Mouse (Mus musculus) fat pad, adult 2 months (tissue): ENCODE results near the gene Pi4k2b.
"Not testable (repeated sequence)": the region's sequence is repeated elsewhere in the genome, so short reads cannot be mapped to it uniquely, and the experiment has no call there.

ENCODE experiments used
- DNase-seq: peaks from one replicate; pipeline ENCODE4 v3.0.0-alpha.2; 2011; ENCODE audit warnings: low read depth, low spot score; ENCODE audit errors: extremely low read depth

The Pi4k2b gene

DNA sequence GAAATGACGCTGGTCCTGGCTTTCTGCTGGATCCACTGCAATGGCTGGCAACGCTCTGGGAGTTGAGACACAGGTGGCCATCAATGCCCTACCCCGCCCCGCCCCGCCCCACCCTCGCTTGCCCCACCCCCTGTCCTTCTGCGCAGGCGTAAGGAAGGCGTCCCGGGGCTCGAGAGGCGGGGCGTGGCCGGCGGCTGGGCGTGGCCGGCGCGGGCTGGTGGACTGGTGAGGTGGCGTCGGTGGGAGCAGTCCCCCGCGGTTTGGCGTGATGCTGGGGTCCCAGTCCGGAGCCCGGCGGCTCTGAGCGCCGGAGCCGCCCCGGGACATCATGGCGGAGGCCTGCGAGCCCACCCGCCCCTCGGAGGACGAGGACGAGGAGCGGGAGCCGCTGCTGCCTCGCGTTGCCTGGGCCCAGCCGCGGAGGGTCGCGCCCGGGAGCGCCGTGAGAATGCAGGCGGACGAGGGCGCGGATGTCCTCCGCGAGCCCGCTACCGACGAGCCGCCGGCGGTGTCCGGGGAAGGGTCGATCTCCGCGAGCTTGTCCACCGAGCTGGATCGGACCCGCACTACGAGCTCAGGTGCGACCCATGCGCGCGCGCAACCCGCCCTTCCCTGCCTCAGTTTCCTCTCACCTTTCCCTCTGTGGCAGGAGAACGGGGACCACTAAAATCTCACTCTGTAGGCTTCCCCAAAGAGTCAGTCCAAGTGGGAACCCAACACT lies at the start of gene Pi4k2b:
Pi4k2b (plus strand) TSS at position 184 of the 721 bp plus-strand sequence.
- peak; percentile 3 for DNase-seq

DNA sequence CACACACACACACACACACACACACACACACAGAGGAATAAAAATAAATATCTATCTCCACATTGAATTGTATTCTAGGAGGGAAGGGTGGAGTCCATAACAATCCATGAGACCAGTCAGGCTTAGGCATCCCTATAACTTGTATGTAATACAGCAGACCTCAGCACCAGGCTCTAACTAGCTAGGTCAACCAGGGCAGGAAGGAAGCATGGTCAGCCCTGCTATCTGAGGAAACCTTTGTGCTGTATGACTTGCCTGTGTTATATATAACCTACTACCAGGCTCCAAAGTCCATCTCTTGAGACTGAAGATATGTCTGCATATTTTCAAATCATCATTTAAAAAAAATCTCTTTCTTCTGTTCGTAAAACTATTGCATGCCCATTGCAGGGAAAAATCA lies 44.1 kb upstream of the Pi4k2b start:
- no peak for DNase-seq

DNA sequence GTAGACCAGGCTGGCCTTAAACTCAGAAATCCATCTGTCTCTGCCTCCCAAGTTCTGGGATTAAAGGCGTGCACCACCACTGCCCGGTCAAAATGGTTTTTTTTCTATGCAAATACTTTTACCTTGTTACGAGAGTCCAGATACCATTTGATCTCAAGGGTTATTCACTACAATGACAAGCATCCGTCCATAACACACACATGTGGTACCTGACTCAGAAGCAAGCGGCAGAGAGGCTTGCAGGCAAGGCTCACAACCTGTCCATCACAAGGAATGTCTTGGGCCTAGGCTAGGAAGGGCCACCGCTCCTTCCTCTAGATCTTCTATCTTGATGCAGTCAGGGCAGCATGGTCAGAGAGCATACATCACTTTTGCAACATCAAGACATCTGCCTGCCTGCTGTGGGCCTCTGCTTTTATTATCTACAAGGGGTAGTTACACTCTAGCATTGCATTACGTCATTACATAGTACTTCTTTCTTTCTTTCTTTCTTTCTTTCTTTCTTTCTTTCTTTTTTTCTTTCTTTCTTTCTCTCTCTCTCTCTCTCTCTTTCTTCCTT lies 43.4 kb upstream of the Pi4k2b start:
- DNase-seq = not testable (repeated sequence)

DNA sequence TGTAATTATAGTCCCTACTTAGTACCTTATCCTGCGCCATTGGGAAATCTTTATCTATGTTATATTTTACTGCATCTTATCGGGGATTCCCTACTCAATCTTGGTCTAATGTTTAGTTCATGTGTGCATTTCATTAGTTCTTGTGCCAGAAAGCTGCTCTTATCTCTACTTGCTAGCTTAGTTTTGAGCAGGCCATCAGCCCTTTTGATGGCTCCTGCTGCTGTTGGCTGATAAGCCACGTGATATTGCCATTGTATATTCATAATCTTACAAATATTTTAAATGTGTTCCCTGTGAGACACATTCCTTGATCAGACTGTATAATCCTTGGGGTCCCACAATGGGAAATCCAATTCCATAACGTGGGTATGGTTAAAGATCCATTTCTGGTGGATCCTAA lies 36.8 kb upstream of the Pi4k2b start:
- no peak for DNase-seq

DNA sequence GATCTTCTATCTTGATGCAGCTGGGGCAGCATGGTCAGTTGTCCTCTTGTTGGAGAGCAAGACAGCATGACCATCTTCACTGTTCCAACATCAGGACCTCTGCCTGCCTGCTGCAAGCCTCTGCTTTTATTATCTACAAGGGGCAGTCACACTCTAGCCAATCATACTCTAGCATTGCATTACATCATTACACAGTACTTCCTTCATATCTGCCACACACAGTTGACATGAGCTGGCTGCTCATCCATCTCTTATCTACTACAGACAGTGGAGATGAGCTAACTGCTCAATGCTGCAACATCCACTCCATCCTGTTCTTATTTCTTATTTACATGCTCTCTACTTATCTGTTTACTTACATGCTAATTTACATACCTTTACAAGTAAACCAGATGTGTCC lies 28.7 kb upstream of the Pi4k2b start:
- no peak for DNase-seq

DNA sequence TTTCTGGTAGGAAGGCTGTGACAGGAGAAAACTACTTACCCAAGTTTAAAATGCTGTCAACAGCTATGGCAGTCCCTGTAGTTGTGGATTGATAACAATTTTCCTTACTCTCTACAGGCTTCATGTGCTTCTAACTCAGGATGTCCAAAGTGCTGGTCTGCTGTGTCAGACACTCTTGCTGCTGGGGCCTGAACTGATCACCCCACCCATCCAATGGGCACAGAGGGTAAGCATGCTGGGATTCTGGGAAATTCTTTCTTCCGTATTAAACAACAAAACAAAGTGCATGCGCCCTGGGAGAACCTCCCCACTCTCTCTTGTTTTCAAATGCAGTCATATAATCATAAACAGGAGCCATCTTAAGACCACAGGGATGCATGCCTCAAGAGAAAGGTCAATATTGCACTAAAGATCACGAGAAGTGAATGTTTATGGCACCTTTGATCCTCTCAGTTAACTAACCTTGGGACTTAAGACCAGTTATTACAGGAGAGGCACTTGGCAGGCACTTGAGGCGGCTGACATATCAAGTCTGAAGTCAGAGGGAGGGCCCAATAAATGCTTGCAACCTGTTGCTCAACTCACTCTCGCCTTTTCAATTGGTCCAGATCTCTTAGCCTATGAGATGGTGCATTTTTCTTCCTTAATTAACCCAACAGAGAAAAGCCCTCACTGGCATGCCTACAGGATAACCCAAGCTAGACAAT lies 24.5 kb upstream of the Pi4k2b start:
- DNase-seq = no peak

DNA sequence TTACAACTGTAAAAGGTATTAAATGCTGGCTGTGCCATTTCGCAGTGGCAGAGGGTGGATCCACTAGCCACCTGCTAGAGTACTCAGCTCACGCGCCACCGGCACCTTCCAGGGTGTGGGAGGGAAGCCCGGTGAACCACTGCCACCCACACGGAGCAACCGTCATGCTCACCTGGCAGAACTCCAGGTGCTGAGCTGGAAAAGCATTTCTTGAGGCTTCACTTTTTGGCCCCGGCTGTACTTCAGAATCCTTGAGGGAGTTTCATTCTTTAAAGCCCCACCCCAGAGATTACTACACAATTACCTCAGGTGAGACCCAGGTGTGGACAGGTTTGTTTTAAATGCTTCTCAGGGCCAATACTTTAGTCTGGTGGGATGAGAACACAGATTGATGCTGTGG lies 20.4 kb upstream of the Pi4k2b start:
- DNase-seq = peak; percentile 36

DNA sequence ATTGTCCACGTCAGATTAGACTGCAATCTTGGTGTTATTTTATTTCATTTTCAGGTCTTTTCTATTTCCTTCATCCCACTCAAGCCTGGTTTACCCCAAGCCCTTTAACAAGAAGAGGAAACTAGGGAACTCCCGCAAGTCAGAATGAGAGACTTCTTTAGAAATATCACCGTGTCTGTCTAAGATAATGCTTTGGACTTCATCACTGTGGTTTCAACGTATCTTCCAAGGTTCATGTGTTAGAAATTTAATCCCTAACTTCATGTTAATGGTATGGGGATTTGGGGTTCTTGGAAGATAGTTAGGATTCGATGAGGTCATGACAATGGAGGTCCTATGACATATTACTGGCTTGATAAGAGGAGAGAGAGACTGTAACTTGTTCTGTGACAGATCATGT lies 13.6 kb upstream of the Pi4k2b start:
- no peak for DNase-seq

DNA sequence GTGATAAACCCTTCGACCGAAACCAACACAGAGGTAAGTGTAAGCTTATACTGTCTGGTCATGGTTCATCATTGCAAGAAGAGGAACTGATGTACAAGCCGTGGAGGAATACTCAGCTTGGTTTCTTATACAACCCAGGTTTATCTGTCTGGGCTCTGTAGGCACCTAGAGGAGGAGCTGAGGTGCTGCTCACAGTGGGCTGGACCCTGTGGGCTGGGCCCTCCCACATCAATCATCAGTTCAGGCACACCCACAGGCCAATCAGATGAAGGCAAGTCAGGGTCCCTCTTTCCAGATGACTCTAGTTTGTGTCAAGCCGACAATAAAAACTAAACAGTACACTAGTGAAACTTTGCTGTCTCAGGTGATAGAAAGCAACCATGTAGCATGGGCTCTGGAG lies 8.6 kb upstream of the Pi4k2b start:
- DNase-seq = no peak

DNA sequence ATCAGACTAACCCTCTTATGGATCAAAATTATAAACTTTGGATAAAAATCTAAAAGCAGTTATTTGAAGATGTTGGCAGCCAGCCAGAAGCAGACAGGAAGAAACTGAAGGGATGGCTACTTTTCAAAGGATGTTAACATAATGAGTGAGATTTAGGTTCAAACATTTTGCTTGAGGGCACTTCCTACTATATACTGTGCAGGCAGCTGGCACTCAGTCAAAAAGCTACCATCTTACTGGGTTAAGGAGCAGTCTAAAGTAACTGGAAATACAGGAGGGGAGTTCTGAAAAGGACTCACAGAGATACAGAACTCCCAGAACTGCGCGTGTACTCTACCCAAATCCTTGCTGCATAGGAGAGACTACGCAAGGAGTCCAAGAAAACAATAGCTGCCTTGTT lies 5.3 kb upstream of the Pi4k2b start:
- no peak for DNase-seq

DNA sequence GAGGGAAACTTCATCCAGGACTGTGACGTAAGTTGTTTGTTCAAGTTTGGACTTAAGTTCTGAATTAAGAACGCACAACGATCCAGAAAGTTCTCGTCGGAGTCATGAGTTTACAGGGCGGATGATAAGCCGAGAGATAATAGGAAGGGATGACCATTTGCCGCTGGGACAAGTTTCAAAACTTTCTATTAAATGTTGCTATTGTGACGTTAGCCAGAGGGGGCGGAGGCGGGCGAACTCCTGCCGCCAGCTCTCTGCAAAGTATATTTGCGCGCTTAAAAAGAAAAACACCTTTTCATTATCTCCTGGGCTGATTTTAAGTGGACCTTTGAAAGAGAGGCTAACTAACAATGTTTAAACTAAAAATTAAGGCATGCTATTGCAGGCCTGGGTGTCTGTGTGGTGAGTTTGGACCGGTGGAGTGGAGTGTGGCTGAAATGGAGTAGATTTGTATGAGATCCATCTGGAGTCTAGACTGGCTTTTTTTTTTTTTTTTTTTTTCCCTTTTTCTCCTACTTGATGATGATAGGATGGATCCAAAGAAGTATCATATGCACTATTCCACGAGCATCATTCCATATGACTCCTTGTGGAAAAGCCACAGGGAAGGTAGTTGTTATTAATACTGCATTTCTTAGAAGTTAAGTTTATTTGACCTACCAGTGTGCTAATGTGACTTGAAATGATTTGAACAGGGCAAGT lies 889 bp downstream of the Pi4k2b start:
- DNase-seq = peak; percentile 11

DNA sequence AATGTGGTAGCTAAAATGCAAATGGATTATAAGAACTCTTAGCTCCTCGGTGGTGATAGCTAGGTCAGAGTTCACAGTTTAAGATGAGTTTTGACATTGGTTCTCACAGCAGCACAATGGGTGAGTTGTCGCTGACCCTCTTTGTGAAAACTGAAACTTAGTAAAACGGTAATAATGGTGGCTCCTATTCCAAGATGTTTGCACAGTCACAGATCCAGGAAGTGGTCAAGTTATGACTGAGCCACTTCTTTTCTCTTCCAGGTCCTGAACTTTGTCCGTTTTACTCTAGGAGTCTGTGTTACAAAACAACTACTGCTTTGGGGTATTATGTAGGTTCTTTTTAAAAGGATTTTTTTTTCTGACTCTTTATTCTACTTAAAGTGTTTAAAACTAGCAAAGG lies 1.9 kb downstream of the Pi4k2b start:
- no peak for DNase-seq

DNA sequence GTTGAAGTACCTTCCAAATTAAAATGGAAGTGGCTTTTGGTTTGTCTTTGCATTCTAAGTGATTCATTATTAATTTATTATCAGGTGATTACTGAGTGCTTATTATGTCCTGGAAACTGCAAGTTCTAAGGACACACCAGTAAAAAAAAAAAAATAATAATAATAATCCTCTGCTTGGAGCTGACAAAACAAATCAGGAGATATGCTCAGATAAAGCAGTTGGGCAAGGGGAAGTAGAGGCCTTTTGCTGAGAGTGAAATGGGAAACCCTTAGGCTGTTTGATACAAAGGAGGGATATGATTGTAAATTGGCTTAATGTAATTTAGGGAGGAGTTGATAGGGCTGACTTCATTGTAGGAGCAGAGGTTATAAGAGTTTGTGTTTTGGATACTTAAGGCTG lies 5.5 kb downstream of the Pi4k2b start:
- no peak for DNase-seq

DNA sequence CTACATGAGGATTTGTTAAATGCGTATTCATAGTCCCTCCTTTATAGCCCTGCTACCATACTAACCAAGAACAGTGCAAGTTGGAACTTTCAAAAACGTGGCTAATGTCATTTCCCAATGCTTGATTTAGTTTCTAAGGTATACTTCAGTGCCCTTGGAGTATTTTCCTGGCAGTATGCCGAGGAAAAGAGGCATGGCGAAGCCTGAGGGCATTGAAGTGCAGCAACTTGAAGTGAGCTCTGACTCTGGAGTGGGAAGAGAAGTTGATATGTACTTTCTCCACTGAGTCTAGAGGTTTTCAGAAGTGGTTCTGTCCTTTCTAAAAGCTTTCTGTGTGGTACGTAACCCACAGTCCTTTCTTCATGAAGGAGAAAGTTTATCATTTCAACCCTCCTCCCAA lies 7.4 kb downstream of the Pi4k2b start:
- peak; percentile 16 for DNase-seq

DNA sequence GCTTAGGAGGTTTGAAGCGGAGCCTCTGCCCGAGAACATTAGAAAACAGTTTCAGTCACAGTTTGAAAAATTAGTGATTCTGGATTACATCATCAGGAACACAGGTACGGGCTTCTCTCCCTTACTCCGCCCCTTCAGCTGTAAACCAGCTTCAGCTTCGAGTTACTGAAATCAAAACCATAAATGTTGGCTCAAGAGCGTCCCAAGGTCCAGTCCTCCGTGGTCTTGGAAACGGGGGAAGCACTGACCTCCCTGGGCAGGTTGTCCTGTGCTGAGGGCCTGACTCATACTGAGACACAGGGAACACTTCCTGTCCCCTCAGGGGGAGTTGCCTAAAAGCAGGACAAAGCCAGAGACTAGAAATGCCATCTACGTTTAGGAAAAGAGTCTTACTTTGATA lies 11.8 kb downstream of the Pi4k2b start:
- no peak for DNase-seq

DNA sequence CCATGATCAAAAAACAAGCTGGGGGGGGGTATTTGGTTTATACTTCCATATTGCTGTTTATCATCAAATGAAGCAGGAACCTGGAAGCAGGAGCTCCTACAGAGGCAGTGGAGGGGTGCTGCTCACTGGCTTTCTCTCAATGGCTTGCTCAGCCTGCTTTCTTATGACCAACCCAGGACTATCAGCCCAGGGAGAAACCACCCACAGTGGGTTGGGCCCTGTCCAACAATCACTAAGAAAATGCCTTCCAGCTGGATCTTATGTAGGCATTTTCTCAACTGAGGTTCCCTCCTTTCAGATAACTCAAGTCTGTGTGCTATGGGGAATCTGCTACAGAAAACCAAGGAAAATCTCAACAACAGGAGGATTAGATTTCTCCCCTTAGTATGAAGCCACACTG lies 12.8 kb downstream of the Pi4k2b start:
- no peak for DNase-seq

DNA sequence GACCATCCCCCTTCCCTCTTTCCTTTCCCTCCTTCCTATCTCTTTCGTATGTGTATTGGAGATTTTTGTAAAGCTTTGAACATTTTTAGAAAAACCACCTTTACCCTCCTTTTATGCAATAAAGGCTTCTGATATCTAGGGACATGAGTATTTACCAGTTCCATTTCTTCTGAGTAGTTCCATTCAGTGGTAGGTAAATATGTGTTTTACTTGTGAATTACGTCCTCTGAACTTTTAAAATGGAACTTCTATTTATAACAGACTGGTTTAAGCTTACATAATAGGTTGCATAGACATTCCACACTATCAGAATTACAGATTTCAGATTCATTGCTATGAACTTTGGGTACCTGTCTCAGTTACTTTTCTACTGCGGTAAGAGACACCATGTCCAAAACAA lies 14.0 kb downstream of the Pi4k2b start:
- DNase-seq = no peak

DNA sequence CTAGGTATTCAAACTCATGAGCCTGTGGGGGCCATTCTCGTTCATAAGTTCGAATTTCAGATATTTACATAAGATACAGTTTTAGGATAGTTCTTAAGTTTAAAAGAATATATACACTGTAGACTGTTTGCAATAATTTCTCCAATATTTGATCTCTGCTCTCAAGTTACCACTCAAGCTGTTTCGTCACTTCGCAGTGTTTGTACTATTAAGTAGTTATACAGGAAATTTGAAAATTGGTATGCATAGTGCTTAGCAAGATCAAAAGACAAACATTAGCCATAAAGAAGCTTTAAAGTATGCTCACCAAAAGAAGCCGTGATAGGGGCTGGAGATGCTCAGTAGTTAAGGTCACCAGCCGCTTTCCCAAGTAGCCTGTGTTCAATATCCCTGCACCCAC lies 14.6 kb downstream of the Pi4k2b start:
- no peak for DNase-seq

DNA sequence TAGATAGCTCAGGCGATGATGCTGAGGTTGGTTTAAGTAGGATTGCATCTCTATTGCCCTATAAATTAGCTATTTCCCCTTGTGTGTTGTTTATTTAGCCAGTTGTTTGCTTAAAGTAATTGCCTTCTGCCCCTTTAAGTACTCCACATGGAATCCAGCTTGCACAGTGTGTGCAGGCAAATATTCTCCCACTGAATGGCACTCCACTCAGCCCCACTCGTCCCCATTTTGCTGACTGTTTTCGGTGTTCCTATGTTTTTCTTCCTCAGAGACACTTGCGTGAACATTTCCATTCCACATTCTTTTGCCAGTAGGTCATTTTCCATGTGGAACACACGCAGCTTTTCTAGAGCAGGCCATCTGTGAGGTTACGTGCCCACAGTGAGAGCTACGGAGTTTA lies 21.2 kb downstream of the Pi4k2b start:
- no peak for DNase-seq

DNA sequence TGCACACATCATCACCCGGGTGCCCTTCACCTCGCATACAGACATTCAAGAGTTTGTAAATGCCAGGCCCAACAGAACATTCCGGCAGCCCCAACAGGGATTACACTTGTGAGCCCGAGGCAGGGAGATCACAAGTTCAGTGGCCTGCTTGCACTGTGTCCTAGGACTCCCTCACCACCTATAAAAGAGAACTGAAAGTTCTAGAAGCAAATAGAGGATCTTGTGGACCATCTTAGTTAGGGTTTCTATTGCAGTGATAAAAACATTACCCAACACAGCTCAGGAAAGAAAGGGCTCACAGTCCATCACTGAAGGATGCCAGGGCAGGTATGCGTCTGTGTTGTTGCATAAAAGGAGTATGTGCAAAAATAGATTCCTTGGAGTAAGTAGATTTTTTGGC lies 32.9 kb downstream of the Pi4k2b start:
- DNase-seq = no peak

DNA sequence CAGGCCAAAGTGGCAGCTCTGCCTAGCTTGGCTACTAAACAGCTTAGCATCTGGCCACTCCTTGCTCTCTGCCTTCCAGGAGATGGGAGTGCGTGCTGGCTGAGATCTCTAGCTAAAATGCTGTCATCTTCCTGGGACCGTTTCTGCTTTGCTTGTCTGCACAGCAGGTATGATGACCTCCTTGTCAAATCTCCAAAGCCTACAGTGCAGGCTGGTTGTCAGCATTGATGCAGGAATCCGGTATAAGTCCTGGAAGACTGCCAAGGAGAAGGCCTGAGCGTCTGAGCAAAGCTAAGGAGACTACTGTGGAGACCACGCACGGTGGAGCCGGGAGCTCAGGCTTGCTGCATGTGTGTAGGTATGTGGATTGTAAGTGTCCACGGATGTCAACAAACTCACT lies 33.9 kb downstream of the Pi4k2b start, which contains the start of gene Zcchc4:
Zcchc4 (plus strand) TSS at position 173 of the 400 bp plus-strand sequence.
- DNase-seq = no peak
